Mouse (Mus musculus) forebrain, embryonic 14.5 days (tissue): Measurements from ENCODE around the gene Nfya. TPM values are rescaled to one million over a fixed set of nuclear protein-coding genes. Genes with fewer than 3 reads are reported as not detected.
A peak's percentile ranks its signal among the peaks of the same experiment; 100 is the strongest.
"Not testable (repeated sequence)": the region's sequence is repeated elsewhere in the genome, so short reads cannot be mapped to it uniquely, and the experiment has no call there.

Experiments used
- ATAC-seq: fragments of 200-750 bp; cut with Nextera tagmentation; 2 replicates; pipeline ENCODE4 v1.8.0; 2017; ENCODE audit warnings: mild to moderate bottlenecking, moderate library complexity
- DNase-seq: peaks from one replicate; pipeline ENCODE4 v3.0.0-alpha.2; 2015; ENCODE audit warnings: low spot score
- H3K27ac ChIP-seq: fragments of 300-500 bp; sonication (generic); 2 replicates; pipeline ENCODE4 v1.5.1; 2014; ENCODE audit warnings: low read depth, mild to moderate bottlenecking, control low read depth, low read length, moderate library complexity
- H3K27me3 ChIP-seq: fragments of 300-500 bp; sonication (generic); replicated peaks from 2 replicates; pipeline ENCODE4 v1.6.1; 2014; ENCODE audit warnings: low read length, control low read depth, mixed read lengths; ENCODE audit not compliant: control insufficient read depth, insufficient read depth
- H3K36me3 ChIP-seq: fragments of 300-500 bp; sonication (generic); 2 replicates; pipeline ENCODE4 v1.6.1; 2014; ENCODE audit warnings: low read length, control low read depth; ENCODE audit not compliant: control insufficient read depth, insufficient read depth
- H3K4me1 ChIP-seq: fragments of 300-500 bp; sonication (generic); 2 replicates; pipeline ENCODE4 v1.6.1; 2014; ENCODE audit warnings: antibody characterized with exemption, low read length, control low read depth; ENCODE audit not compliant: control insufficient read depth, insufficient read depth
- H3K4me2 ChIP-seq: fragments of 300-500 bp; sonication (generic); 2 replicates; pipeline ENCODE4 v1.6.1; 2014; ENCODE audit warnings: mild to moderate bottlenecking, control low read depth, low read length
- H3K4me3 ChIP-seq: fragments of 300-500 bp; sonication (generic); 2 replicates; pipeline ENCODE4 v1.5.1; 2014; ENCODE audit warnings: low read depth, low read length, control low read depth
- H3K9ac ChIP-seq: fragments of 300-500 bp; sonication (generic); 2 replicates; pipeline ENCODE4 v1.6.1; 2014; ENCODE audit warnings: mild to moderate bottlenecking, low read length, control low read depth, moderate library complexity
- H3K9me3 ChIP-seq: fragments of 300-500 bp; sonication (generic); replicated peaks from 2 replicates; pipeline ENCODE4 v1.6.1; 2016; ENCODE audit warnings: low read length, control low read depth, mixed read lengths; ENCODE audit not compliant: control insufficient read depth
- WGBS: fragments of 180-500 bp; shearing (Covaris S2); extraction: QIAGEN DNeasy Blood & Tissue Kit; methylation state at CpG from one replicate; pipeline ENCODE4 v1.1.7; 2014; 5-methylcytosine and 5-hydroxymethylcytosine counted together
- polyA plus RNA-seq: library from polyadenylated mRNA; unstranded; fragments of >200 nt; fragmentation: Nextera tagmentation; extraction: Ambion mirVana; gene quantifications from 2 replicates; pipeline ENCODE4 v1.2.1, GENCODE M21; 2014

Nfya gene
- polyA plus RNA-seq, 1 experiment from 2014 or later: 20.7 TPM

DNA sequence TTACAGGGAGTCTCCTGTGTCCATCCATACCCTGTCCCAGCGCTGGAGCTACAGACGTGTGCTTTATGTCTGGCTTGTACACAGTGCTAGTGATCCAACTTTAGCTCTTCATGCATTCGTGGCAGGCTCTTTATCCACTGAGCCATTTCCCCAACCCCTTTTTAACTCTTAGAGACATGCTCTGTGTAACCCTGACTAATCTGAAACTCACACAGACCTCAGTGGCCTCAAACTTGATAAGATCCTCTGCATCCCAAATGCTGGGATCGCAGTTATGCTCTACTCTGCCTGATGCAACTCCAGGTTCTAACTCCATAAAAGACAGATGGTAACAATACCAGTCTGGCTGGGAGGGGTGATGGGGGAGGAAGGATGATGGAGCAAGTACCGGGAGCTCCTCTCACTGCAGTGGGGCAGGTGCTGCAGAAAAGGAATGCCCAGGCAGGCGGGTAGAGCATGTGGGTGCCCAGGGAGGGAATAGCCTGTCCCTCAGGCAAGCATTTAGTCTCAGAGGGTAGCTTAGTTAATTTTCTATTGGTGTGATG is 46.2 kb downstream of the Nfya start:
- 70% methylated on average over 6 of the region's 6 CpGs for WGBS
- DNase-seq (no peak), ATAC-seq (no peak)
- Histone ChIP-seq H3K9ac (no peak overlapping the region), H3K4me3 (no peak overlapping the region), H3K9me3 (no peaks in the 10 kb centered on the region), H3K4me2 (no peak overlapping the region), H3K4me1 (no peaks in the 10 kb centered on the region), H3K27ac (no peak overlapping the region), H3K36me3 (no peaks in the 10 kb centered on the region), H3K27me3 (no peaks in the 10 kb centered on the region)

DNA sequence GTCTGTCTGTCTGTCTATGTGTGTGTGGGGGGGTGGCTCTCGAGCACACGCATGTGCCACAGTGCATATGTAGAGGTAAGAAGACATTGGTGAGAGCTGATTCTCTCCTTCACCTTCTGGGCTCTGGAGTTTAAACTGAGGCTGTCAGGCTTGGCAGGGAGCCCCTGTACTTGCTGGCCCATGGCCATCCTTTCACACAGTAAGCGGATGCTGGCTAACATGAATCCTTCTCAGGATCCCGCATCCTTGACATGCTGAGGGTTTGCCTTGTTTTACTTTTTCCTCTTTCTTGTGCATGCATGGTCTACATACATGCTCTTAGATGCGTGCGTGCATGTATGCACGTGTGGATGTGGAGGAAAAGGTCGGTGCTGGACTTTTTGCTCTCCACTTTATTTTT is 46.7 kb downstream of the Nfya start:
- DNase-seq (peak; percentile 75), ATAC-seq (peak; percentile 32; the same call in 1 of the 2 replicates)
- Histone ChIP-seq H3K27ac (no peak overlapping the region), H3K4me3 (no peak overlapping the region), H3K4me1 (no peaks in the 10 kb centered on the region), H3K4me2 (no peak overlapping the region), H3K9ac (no peak overlapping the region), H3K9me3 (no peaks in the 10 kb centered on the region), H3K36me3 (no peaks in the 10 kb centered on the region), H3K27me3 (no peaks in the 10 kb centered on the region)
- WGBS: 78% methylated on average over 8 of the region's 8 CpGs

DNA sequence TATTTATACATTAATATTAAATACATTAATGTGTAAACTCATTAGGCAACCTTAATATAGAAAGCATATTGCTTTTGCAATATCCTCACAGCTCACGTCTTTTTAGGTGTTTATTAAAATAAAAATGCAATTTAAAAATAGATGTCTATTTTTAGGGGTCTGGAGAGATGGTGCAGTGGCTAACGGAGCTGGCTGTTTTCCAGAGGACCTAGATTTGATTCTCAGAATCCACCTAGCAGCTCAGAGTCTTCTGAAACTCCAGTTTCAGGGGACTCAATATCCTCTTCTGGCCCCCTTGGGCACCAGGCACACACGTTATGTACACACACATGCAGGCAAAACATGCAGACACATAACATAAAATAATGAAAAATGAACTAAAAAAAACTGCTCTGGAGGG is 47.4 kb downstream of the Nfya start:
- ATAC-seq (no peak), DNase-seq (no peak)
- H3K27ac ChIP-seq: no peak overlapping the region
- no peak overlapping the region for H3K4me2 ChIP-seq
- no peak overlapping the region for H3K4me3 ChIP-seq
- H3K9ac ChIP-seq: no peak overlapping the region
- no peaks in the 10 kb centered on the region for H3K36me3 ChIP-seq
- H3K4me1 ChIP-seq: no peaks in the 10 kb centered on the region
- WGBS: 72% methylated on average over 3 of the region's 3 CpGs
- H3K27me3 ChIP-seq: no peaks in the 10 kb centered on the region
- no peaks in the 10 kb centered on the region for H3K9me3 ChIP-seq

DNA sequence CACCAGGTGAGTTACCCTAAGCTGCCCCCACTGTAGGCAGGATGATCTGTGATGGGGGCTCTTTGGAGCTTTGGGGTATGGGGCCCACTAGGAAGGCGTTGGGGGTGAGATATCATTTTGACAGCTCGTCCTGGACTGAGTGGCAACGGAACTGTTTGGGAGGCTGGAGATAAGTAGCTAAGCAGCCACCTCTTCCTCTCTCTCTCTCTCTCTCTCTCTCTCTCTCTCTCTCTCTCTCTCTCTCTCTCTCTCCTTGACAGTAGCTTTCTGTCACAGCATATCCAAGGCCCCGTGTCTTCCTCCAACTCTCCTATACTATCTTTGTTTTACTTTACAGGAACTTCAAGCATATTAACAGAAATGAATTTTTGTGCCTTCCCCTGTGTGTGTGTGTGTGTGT is 49.2 kb downstream of the Nfya start:
- ATAC-seq (no peak), DNase-seq (no peak)
- Histone ChIP-seq H3K27ac (no peak overlapping the region), H3K36me3 (no peaks in the 10 kb centered on the region), H3K9me3 (no peaks in the 10 kb centered on the region), H3K9ac (no peak overlapping the region), H3K4me1 (no peaks in the 10 kb centered on the region), H3K4me3 (no peak overlapping the region), H3K27me3 (no peaks in the 10 kb centered on the region), H3K4me2 (no peak overlapping the region)
- WGBS: 83% methylated on average over 4 of the region's 4 CpGs

DNA sequence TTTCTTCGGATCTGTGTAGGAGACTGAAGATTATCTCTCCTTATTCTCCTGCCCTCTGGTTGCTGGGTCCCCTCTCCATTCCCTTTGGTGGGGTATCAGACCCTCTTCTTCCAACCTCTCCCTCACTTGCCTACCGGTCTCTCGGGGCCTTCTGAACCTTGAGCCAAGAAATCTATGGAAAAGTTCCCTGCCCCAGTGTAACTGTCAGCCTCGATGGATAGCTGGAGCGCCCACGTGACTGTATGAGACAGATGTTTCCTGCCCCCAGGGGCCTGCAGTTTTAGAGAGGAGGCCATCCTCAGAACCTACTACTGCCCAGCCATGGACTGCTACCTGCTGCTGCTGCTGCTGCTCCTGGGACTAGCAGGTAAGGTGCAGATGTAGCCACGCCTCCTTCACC is 50.1 kb downstream of the Nfya start, which contains the start of gene Treml1:
Gene Treml1 (plus strand): TSS at position 301 of the 400 bp plus-strand sequence.
- H3K4me2 ChIP-seq: no peak within 1 kb of the TSS
- H3K9me3 ChIP-seq: no peaks in the 10 kb centered on the region
- no peaks in the 10 kb centered on the region for H3K27me3 ChIP-seq
- no peak for ATAC-seq
- no peaks in the 10 kb centered on the region for H3K4me1 ChIP-seq
- WGBS: 87% methylated on average over 7 of the region's 7 CpGs
- no peak within 1 kb of the TSS for H3K9ac ChIP-seq
- no peak for DNase-seq
- H3K4me3 ChIP-seq: no peak within 1 kb of the TSS
- H3K27ac ChIP-seq: no peak within 1 kb of the TSS
- no peaks in the 10 kb centered on the region for H3K36me3 ChIP-seq

DNA sequence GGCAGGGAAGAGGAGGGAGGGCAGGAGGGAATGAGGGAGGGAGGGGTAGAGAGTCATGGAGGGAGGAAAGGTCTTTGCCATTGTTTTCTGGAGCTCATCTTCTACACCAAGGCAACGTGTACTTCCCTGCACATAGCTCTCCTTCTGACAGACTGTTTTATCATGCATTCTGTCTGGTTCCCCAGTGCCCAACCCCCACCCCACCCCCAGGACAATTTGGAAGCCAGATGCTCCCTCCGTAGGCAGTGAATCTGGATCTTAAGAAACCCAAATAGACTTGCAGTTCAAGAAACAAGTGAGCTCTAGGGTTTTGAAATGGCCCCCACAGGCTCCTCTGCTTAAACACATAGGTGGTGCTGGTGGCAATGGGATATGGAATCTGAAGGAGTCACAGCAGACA is 51.8 kb downstream of the Nfya start:
- H3K9me3 ChIP-seq: no peaks in the 10 kb centered on the region
- no peak for ATAC-seq
- no peaks in the 10 kb centered on the region for H3K27me3 ChIP-seq
- H3K36me3 ChIP-seq: no peaks in the 10 kb centered on the region
- H3K27ac ChIP-seq: no peak overlapping the region
- no peak overlapping the region for H3K4me3 ChIP-seq
- no peak overlapping the region for H3K4me2 ChIP-seq
- 60% methylated on average over 2 of the region's 2 CpGs for WGBS
- no peak for DNase-seq
- no peaks in the 10 kb centered on the region for H3K4me1 ChIP-seq
- no peak overlapping the region for H3K9ac ChIP-seq

DNA sequence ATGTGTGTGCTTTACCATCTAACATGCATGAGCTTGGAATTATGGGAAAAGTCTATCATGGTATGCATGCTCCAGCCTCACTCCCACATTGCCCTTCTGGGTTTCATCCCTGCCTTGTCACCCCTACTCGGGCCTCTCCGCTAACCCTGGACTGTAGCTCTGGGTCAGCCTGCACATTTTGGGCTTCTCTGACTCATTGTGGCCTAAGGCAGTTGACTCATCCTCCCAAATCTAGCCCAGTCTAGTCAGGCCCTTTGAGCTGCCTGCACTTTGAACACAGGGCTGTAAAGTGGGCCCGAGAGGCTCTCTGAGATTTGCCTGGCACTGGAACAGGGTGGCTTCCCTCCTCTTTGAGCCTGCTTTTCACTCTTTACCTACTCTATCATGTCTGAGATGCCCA is 53.9 kb downstream of the Nfya start:
- Histone ChIP-seq H3K9ac (no peak overlapping the region), H3K27me3 (no peaks in the 10 kb centered on the region), H3K9me3 (no peaks in the 10 kb centered on the region), H3K4me2 (no peak overlapping the region), H3K4me1 (no peaks in the 10 kb centered on the region), H3K36me3 (no peaks in the 10 kb centered on the region), H3K27ac (no peak overlapping the region), H3K4me3 (no peak overlapping the region)
- 95% methylated on average over 3 of the region's 3 CpGs for WGBS
- ATAC-seq (no peak), DNase-seq (no peak)

DNA sequence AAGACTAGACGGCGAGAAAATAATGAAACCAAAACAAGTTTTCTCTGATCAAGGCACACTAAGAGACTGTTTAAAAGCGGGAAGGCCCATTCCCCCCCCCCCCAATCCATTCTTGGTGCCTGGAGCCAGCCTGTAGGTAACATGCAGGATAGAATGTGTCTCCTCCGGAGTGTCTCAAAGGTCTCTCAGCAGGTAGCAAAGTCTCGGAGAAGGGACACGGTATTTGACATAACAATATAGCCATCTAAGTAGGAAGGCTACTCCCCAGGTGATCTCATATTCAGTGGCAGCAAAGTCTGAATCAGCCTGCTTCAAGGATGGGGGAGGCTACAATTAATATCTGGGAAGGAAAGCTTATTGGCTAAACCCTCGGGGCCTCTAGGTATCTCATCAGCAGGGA is 56.7 kb downstream of the Nfya start:
- H3K27me3 ChIP-seq, H3K4me1 ChIP-seq, DNase-seq, H3K4me2 ChIP-seq, H3K9me3 ChIP-seq, ATAC-seq, H3K9ac ChIP-seq, H3K27ac ChIP-seq, H3K4me3 ChIP-seq, H3K36me3 ChIP-seq: not testable (repeated sequence)
- 65% methylated on average over 7 of the region's 7 CpGs for WGBS

DNA sequence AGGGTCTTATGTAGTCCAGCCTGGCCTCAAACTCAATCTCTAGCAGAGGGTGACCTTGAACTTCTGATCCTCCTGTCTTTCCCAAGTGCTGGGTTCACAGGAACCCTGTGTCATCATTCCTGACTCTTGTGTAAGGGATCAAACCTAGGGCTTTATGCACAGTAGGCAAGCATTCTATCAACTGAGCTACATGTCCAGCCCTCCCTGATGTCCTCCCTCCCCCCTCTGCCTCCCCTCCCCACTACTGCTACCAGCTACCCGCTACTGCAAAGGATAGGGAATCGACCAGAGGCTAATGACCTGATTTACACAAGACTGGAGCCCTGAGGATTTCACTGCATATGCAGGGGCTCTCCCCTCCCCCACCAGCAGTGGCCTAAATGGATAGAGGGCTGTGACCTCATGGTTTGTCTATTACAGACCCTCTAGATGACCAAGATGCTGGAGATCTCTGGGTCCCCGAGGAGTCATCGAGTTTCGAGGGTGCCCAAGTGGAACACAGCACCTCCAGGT is 59.0 kb downstream of the Nfya start:
- no peaks in the 10 kb centered on the region for H3K27me3 ChIP-seq
- H3K9ac ChIP-seq: no peak overlapping the region
- no peak for DNase-seq
- 63% methylated on average over 5 of the region's 5 CpGs for WGBS
- H3K4me2 ChIP-seq: no peak overlapping the region
- no peak overlapping the region for H3K27ac ChIP-seq
- no peaks in the 10 kb centered on the region for H3K36me3 ChIP-seq
- no peak for ATAC-seq
- H3K4me1 ChIP-seq: no peaks in the 10 kb centered on the region
- H3K9me3 ChIP-seq: no peaks in the 10 kb centered on the region
- no peak overlapping the region for H3K4me3 ChIP-seq
